Comparison of ENCODE assay signal across 16 mouse cellular contexts in genomic region chr17:29156866-29157265, GRCm38 (mm10). TPM values are rescaled to one million over a fixed set of nuclear protein-coding genes. Genes with fewer than 3 reads are reported as not detected.
DNase-seq lines count a peak whose midpoint lies in the region; TF ChIP-seq lines count a peak whose summit lies in the region.
"Had no signal": no experiment of that assay in that cellular context is flagged by ENCODE, and none has a peak within 500 bp of the region (broad histone marks: within the 10 kb centered on the region; RNA-seq: fewer than 3 reads in every experiment).

No protein-coding gene starts in this region.

- peak; percentile 34 for DNase-seq in kidney, adult 2 months
- no peak for DNase-seq in kidney, adult 11 months
- DNase-seq in urinary bladder, postnatal 14 days (ENCODE audit: low spot score), result peak; percentile 60
- no peak for DNase-seq in urinary bladder, postnatal 10 days (ENCODE audit: low spot score)
- no peak for DNase-seq in cerebellum, adult 8-10 months
- DNase-seq in cerebellum, adult 11 months, result no peak
- DNase-seq: cerebellum, postnatal 36 days; heart, adult 18-20 months; kidney, postnatal 25 days; left cerebral cortex, postnatal 4 days; lung, postnatal 14 days had no signal

- H3K4me1 ChIP-seq in kidney, adult 2 months (ENCODE audit: control insufficient read depth, insufficient read depth, low read length), result no peaks in the 10 kb centered on the region
- H3K4me1 ChIP-seq in brown adipose tissue, adult 24 weeks (ENCODE audit: control insufficient read depth, insufficient read depth, insufficient read length, low read length), result peaks cover 13% of the 10 kb centered on the region

- H3K36me3 ChIP-seq in kidney, adult 2 months (ENCODE audit: control insufficient read depth, insufficient read depth, low read length), result no peaks in the 10 kb centered on the region
- H3K36me3 ChIP-seq: embryonic facial prominence, embryonic 12.5 days; hindbrain, embryonic 12.5 days; midbrain, embryonic 15.5 days had no signal

- no peak overlapping the region for H3K4me3 ChIP-seq in kidney, adult 2 months (ENCODE audit: insufficient read depth, low read depth, low read length)
- H3K4me3 ChIP-seq in brown adipose tissue, adult 24 weeks (ENCODE audit: insufficient read depth, low read depth, low read length), result no peak overlapping the region
- H3K4me3 ChIP-seq: embryonic facial prominence, embryonic 12.5 days; hindbrain, embryonic 12.5 days; midbrain, embryonic 15.5 days had no signal

- no peak overlapping the region for H3K27ac ChIP-seq in kidney, adult 2 months (ENCODE audit: insufficient read depth, low read depth, low read length)
- peak overlapping the region; percentile 55 for H3K27ac ChIP-seq in brown adipose tissue, adult 24 weeks (replicated peaks; ENCODE audit: low read depth, low read length)
- H3K27ac ChIP-seq: hindbrain, embryonic 12.5 days; liver, embryonic 14.5 days; midbrain, embryonic 15.5 days had no signal

- no peak for TF ChIP-seq CTCF in kidney, adult 2 months (conservative IDR thresholded peaks at IDR 0.05; ENCODE audit: insufficient read depth, insufficient read length, low read depth, low read length)

- no peaks in the 10 kb centered on the region for H3K27me3 ChIP-seq in kidney, adult 2 months (replicated peaks; ENCODE audit: control insufficient read depth, insufficient read depth, low read length)
- H3K27me3 ChIP-seq: embryonic facial prominence, embryonic 12.5 days; hindbrain, embryonic 12.5 days; midbrain, embryonic 15.5 days had no signal

- no peak for TF ChIP-seq POLR2A in kidney, adult 2 months (IDR thresholded peaks at IDR 0.05; ENCODE audit: low read depth, low read length)

- 78% methylated on average over 8 of the region's 8 CpGs for WGBS in kidney, adult 2 months

RNA-seq across cellular contexts. Expression of gene Rab44, which starts 42.9 kb away (rescaled TPM):
- polyA plus RNA-seq in kidney, adult 2 months (2012; rRNA removed), result 0.16 and 0.34 TPM in 2 replicates
- 0.32 TPM in 1 of 2 replicates, not detected in the other for polyA plus RNA-seq in brown adipose tissue, adult 24 weeks (2012; ENCODE audit: insufficient read depth, insufficient read length, missing spikeins)
- polyA plus RNA-seq: midbrain, embryonic 15.5 days had no signal

Comparison
In these comparisons a context has a peak if more than half of its experiments do, and no peak if none do; other contexts are left out.
1. DNase-seq: peak in kidney, adult 2 months (single experiment) and urinary bladder, postnatal 14 days (single experiment); none in kidney, adult 11 months (single experiment), urinary bladder, postnatal 10 days (single experiment), cerebellum, adult 8-10 months (single experiment) and cerebellum, adult 11 months (single experiment).